Mouse (Mus musculus) cortical plate, adult 2 months (tissue): Measurements from ENCODE around the gene Rhob. TPM values are rescaled to one million over a fixed set of nuclear protein-coding genes. Genes with fewer than 3 reads are reported as not detected.

Source experiments
- H3K27ac ChIP-seq: fragments of 200-500 bp; 2 replicates; pipeline ENCODE4 v1.5.1; 2012; ENCODE audit warnings: low read length, control low read depth, inconsistent platforms; ENCODE audit not compliant: insufficient read depth
- H3K4me1 ChIP-seq: fragments of 200-500 bp; 2 replicates; pipeline ENCODE4 v1.6.1; 2011; ENCODE audit warnings: low read length; ENCODE audit not compliant: control insufficient read depth, insufficient read depth
- H3K4me3 ChIP-seq: fragments of 200-500 bp; 2 replicates; pipeline ENCODE4 v1.5.1; 2011; ENCODE audit warnings: mild to moderate bottlenecking, low read length, control low read depth; ENCODE audit not compliant: insufficient read depth
- CTCF ChIP-seq: fragments of 200-500 bp; IDR thresholded peaks from 2 replicates; pipeline ENCODE4 v1.5.1; 2011; ENCODE audit warnings: mild to moderate bottlenecking, control low read depth, low read length; ENCODE audit not compliant: insufficient read depth; ENCODE audit errors: extremely low read depth
- POLR2A ChIP-seq: fragments of 200-500 bp; IDR thresholded peaks from 2 replicates; pipeline ENCODE4 v1.6.1; 2011; ENCODE audit warnings: mild to moderate bottlenecking, low read length, control low read depth; ENCODE audit not compliant: insufficient read depth; ENCODE audit errors: extremely low read depth
- polyA plus RNA-seq: library from polyadenylated mRNA; depleted of rRNA; stranded (reverse); fragments of >200 nt; gene quantifications from 2 replicates; pipeline ENCODE4 v1.2.3, GENCODE M21; 2012

Gene Rhob
- polyA plus RNA-seq, 1 experiment, result 368 TPM

DNA sequence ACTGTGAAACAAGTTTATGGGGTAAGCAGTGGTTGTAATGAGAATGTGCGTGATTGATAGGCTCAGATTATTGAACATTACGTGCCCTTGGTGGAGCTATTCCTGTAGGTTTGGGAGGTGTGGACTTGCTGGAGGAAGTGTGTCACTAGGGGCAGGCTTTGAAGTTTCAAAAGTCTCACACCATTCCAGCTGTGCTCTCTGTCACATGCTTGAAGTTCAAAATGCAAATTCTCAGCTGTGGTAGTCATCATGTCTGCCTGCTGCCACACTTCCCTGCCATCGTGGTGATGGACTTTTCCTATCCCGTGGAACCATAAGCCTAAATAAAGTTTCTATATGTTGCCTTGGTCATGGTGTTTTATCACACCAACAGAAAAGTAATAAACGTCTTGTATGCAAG lies 28.0 kb upstream of the Rhob start:
- no peak overlapping the region for H3K27ac ChIP-seq
- H3K4me3 ChIP-seq, result no peak overlapping the region
- TF ChIP-seq CTCF (no peak), POLR2A (no peak)
- no peaks in the 10 kb centered on the region for H3K4me1 ChIP-seq

DNA sequence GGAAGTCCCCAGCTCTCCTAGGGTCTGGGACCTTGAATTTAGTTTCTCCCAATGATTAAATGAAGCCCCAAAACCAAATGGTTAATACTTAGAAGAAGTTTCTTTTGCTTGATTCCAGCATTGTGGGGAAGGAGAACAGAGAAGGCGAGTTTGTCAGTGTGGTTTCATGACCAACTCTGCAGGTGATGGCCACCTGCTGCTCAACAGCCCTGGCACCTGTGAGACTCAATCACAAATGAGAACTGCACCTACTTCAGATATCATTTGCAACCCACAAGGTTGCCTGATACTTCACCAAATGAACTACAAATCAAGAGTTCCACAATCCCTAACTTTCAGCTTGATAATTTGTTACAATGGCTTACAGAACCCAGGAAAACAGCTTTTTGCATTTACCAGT lies 27.4 kb upstream of the Rhob start:
- Histone ChIP-seq H3K4me1 (no peaks in the 10 kb centered on the region), H3K4me3 (no peak overlapping the region), H3K27ac (no peak overlapping the region)
- TF ChIP-seq POLR2A, result no peak

DNA sequence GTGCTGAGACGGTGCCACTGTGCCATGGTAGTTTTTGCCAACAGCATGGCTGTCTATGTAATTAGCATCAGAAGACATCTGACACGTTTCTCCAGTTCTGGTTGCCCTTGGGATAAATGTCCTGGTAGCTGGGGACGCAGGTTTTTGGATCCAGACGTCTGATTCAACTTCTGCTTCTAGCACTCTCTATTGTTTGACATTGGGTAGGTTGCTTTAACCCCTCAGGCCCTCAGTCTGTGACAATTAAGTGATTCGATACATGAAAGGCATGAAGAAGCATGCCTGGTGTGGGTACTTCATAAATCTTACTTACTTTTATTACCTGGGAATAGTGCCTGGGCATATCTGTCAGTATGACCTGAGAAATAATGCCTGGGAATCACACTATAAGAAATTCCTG lies 24.3 kb upstream of the Rhob start:
- no peak overlapping the region for H3K4me3 ChIP-seq
- H3K27ac ChIP-seq, result no peak overlapping the region
- TF ChIP-seq POLR2A (no peak), CTCF (no peak)
- H3K4me1 ChIP-seq, result no peaks in the 10 kb centered on the region

DNA sequence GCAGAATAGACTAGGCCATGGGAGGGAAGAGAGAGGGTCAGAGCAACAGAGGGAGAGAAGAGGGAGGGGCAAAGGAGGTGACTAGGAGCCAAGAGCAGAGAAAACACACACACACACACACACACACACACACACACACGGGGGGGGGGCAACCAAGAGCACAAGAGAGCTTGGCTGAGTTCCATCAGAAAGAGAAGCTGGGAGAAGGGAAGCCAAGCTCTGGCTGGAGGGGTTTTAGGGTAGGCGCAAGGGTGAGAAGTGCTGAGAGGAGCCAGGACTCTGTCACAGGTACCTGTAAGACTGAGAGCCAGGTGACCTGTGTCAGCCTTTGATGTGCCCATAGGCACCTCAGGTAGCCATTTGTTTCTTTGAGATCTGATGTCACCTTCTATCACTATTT lies 22.9 kb upstream of the Rhob start:
- H3K27ac ChIP-seq, result no peak overlapping the region
- no peak overlapping the region for H3K4me3 ChIP-seq

DNA sequence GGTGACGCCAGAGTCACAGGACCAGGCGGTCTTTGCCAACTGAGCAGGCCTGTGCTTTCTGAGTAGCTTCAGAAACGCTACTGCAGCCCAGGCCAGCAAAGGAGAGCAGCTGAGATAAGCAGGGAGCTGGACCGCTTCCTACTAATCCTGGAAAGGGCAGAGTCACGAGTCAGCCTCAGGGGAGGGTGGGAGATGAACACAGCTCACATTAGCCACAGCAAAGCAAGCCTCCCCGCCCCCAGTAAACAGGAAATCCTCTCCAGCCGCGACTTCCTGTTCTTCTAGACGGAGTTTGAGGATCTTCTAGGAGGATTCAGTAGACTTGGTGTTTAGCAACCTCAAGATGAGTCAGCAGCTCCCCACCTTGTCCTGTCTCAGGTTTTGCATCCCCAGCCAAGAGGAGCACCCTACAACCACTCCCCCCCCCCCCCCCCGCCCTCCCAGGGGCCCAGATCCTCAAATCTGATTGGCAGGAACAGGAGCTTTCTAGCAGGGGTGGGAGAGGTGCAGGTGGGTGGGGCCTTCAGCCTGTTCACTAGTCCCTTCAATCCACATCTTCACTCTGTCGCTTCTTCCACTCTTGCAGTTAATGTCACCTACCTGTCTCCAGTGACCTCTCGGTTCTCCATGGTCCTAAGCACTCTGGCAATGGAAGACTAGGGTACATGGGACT lies 21.7 kb upstream of the Rhob start:
- no peak overlapping the region for H3K4me3 ChIP-seq
- H3K4me1 ChIP-seq, result no peaks in the 10 kb centered on the region
- H3K27ac ChIP-seq, result no peak overlapping the region
- TF ChIP-seq CTCF (no peak), POLR2A (no peak)

More for the DNA sequence above, 22.9 kb upstream of the Rhob start:
- TF ChIP-seq CTCF (no peak), POLR2A (no peak)
- H3K4me1 ChIP-seq, result no peaks in the 10 kb centered on the region

DNA sequence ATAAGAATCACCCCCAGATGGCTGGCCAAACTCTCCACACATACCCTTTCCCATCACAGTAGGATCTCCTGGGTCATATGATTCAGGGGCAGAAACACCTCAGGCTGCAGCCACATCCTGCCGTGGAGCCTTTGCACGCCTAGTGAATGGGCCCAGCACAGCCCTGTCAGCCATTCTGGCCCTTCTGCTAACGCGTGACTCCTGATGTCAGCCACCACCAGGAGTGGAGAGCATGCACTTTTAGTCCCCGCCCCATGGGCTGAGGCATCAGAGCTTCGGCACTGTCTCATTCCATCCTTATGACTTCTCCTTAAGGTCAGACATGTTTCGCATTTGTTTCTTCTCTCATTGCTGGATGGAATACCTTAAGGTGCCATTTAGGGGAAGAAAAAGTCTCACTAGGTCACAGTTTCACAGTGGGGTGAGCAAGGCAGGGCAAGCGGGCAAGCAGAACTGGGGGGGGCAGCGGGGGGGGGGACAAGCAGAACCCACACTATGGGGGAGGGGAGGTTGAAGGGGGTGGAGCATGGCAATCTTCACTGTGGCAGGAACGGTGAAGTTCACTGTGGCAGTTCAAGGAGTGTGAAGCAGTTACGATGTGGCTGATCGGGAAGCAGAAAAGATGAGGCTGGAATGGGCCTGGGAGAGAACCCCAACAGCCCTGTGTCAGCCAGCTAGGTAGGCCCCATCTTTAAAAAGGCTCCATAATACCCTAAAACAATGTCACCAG lies 19.8 kb upstream of the Rhob start:
- peak overlapping the region; percentile 69; the same call in 1 of the 2 replicates for H3K27ac ChIP-seq
- H3K4me1 ChIP-seq, result no peaks in the 10 kb centered on the region
- no peak overlapping the region for H3K4me3 ChIP-seq
- TF ChIP-seq CTCF, result no peak
- TF ChIP-seq POLR2A, result no peak

DNA sequence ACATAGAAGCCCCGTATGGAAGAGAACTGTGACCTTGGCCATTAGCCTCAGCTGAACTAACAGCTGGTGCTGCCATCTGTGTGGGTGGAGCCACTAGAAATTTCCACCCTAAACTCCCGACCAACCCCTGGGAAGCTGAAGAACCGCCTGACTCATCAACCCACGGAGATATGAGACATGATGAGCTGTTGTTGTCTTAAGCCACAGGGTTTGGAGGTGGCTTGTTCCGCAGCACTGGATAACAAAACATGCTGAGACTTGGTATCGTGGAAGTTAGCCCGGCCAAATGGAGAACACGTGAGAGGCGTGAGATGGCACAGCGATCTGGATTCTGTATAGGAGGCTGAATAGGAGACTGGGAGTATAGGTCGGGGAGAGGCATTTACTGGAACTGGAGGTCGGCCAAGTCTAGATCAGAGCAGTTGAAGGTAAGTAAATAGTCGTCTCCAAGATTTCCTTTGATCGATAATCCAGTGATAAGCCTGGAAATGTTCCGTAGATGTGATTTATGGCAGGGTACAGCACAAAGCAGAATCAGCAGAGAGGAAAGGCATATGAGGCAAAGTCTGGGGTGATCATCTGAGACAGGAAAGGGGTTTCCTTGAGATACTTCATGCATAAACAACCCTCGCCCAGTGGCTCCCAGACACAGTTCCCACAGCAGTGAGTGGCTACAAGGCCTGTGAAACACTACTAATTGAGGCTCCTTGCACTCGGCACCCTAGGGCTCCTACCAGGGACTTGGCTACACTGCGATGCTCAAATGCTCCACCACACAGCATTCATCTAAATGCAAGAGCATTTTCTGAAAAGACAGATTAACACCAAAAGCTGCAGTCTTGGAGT lies 11.5 kb upstream of the Rhob start:
- Histone ChIP-seq H3K4me3 (no peak overlapping the region), H3K27ac (no peak overlapping the region), H3K4me1 (no peaks in the 10 kb centered on the region)
- TF ChIP-seq POLR2A (no peak), CTCF (no peak)

DNA sequence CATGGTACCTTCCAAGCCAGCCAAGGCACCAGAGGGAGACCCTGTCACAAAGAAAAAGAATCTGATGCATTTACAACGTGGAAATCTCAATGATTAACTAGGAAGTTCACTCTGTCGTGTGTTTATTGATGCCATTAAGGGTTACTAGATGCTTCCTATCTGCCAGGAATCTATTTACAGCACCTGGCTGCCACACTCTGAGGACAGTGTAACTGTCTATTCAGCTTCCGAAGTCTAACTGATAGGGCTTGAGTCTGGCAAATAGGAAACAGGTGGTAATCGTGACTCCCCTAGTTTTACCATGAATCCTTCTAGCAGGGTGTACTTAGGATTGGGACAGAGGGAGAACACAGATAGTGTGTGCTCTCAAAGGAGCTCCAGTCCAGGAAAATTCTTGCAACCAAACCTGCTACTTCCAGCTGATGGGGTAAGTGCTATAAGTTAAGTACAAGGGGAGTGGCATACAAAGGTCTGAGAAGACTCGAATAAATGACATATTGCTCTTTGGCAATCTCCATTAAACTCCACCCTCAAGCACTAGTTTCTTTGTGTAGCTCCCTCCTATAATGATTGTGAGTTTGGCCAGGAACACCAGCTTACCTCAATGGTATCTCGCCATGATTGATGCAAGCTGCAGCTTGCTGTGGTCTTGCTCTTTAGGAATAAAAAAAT lies 10.6 kb upstream of the Rhob start:
- H3K27ac ChIP-seq, result no peak overlapping the region
- no peak overlapping the region for H3K4me3 ChIP-seq
- no peaks in the 10 kb centered on the region for H3K4me1 ChIP-seq
- TF ChIP-seq POLR2A (no peak), CTCF (no peak)

DNA sequence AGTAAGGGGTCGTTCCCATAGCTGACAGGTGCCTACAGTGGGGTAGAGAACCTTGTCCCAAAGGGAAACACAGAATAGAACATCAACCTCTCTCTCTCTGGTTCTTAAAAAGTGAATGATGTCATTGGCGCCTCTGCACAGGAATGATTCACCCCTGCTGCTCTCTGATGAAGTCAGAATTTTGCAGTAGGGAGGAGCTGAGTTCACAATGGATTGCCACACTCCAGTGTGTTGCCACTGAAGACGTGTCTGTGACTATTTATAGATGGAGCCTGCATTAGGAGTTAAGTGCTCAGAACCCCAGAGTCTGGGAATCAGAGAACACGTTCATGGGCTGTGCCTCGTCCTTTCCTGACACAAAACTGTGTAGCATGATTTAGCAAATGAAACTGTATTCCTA lies 9.9 kb upstream of the Rhob start:
- no peaks in the 10 kb centered on the region for H3K4me1 ChIP-seq
- H3K27ac ChIP-seq, result no peak overlapping the region
- TF ChIP-seq CTCF (no peak), POLR2A (no peak)
- H3K4me3 ChIP-seq, result no peak overlapping the region
